Mouse (Mus musculus) brain, embryonic 14.5 days (tissue): ENCODE results near the gene Gm9376.

Source experiments
- CTCF ChIP-seq: fragments of 200-500 bp; IDR thresholded peaks from 2 replicates; pipeline ENCODE4 v1.5.1; 2012; ENCODE audit warnings: inconsistent platforms, mild to moderate bottlenecking, moderate library complexity, borderline replicate concordance; ENCODE audit not compliant: insufficient read depth, insufficient read length; ENCODE audit errors: extremely low read depth
- POLR2A ChIP-seq: fragments of 200-500 bp; IDR thresholded peaks from 2 replicates; pipeline ENCODE4 v1.6.1; 2012; ENCODE audit warnings: mild to moderate bottlenecking, inconsistent platforms, borderline replicate concordance; ENCODE audit not compliant: poor library complexity, insufficient read depth, insufficient read length, severe bottlenecking; ENCODE audit errors: extremely low read depth

GRCm38 (mm10) chr14:118235361-118235972 lies 31.3 kb upstream of the Gm9376 start:
- TF ChIP-seq CTCF, result no peak
- no peak for TF ChIP-seq POLR2A
